Mouse (Mus musculus) left cerebral cortex, postnatal 4 days (tissue): Measurements from ENCODE around the gene Ndrg3. TPM values are rescaled to one million over a fixed set of nuclear protein-coding genes. Genes with fewer than 3 reads are reported as not detected.

Experiments
- DNase-seq: peaks from one replicate; pipeline ENCODE4 v3.0.0-alpha.2; 2022
- intact Hi-C: fragments of 180-260 bp; cut with DNase I; formaldehyde crosslinking; loops from one replicate; pipeline ENCODE4 v1.15.1; 2025
- total RNA-seq, 2 experiments: library from RNA; stranded (reverse); gene quantifications; 2 replicates each; pipeline ENCODE4 v1.2.3; 2021

The Ndrg3 gene
- 100 to 1,000 TPM; 267 to 276 TPM for total RNA-seq

DNA sequence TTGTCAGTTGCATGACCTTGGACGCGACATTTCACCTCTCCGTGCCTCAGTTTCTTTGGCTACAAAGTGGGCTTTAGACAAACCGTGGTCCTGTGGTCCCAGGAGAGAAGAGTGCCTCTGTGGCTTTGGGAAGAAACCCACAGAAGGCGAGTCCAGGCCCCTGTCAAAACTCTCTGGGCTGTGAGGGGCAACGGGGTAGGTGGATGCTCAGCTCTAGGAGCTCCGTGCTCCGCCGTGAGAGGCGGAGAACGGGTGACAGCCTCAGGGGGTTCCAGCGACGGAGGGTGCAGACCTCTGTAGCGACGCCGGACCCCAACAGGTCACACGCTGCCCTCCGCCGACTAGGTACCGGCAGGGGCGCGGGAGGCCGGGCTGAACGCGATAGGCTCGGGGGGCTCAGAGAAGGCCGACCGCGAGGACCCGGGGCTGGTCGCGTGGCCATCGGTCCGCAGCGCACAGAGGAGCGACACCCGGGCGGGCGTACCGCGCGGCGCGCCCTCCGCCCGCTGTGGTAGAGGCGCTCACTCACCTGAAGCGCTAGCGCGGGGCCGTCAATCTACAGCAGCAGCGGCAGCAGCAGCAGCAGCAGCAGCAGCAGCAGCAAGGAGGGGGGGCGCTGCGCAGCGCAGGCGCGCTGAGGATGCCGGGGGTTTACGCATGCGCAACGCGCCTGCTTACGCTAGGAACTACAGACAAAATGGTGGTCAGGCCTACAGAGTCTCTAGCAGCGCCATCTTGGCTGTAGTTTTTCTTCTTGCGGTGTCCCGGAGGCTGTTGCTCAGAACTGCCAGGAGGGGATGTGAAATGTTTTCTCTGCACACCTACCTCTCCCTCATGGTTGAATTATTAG, at the start of gene Ndrg3:
Gene Ndrg3 (minus strand): TSS at position 587 of the 850 bp plus-strand sequence.
- intact Hi-C loops = loop anchor here (2.0 kb wide), 1 partner anchor 87 kb away; no protein-coding TSS in a partner anchor
- peak; percentile 98 for DNase-seq

- DNase-seq = no peak
- intact Hi-C loops = no loop called here
Measured at GRCm38 (mm10) chr2:157041421-157041820, 49.6 kb upstream of the Ndrg3 start.

DNA sequence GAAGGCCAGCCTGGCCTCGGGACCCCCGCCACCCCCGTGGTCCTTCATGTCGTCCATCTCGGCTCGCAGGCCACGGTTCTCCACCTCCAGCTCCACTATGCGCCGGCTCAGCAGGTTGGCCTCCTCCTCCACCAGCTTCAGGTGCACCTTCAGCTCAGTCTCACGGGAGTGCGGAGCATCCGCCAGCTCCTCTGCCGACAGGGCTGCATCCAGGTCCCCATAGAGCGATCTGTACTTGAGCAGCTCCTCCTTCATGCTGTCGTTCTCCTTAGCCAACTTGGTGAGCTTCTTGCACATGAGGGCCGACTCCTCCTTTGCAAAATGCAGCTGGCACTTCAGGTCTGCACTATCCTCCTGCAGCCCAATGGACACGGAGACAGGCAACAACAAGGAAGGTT, 48.8 kb upstream of the Ndrg3 start:
- DNase-seq = no peak
- intact Hi-C loops = no loop called here

DNA sequence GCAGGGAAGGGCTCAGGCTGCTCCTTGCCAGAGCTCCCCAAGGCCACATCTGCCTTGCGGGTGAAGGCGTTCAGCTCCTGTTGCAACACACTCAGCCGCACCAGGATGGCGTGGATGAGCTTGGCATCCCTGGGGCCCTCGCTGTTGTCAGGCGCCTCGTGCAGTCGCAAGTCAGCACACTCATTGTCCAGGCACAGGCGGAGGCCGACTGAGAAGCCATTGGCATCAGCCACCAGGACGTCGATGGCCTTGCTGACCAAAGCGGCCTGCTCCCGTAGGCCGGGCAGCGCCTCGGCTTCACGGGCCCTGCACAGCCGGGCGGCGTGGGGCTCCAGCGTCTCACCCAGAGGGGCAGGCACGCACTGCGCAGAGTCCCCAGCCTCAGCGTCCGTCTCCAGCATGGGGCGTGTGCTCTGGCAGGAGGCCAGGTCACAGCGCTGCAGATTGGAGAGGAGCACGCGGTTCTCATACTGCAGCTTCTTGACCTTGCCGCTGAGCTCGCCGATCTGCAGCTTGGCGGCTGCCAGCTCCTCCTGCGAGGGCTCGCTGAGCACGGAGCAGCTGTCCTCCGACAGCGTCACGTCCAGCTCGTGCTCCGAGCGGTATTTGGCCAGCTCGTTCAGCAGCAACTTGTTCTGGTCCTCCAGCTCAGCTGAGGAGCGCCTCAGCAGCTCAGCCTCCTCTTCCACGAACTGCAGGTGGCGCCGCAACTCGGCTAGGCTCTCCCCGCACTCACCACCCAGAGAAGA, 48.2 kb upstream of the Ndrg3 start:
- peak; percentile 82 for DNase-seq
- intact Hi-C loops = loop anchor here (10.0 kb wide), 1 partner anchor 55 kb away; no protein-coding TSS in a partner anchor

DNA sequence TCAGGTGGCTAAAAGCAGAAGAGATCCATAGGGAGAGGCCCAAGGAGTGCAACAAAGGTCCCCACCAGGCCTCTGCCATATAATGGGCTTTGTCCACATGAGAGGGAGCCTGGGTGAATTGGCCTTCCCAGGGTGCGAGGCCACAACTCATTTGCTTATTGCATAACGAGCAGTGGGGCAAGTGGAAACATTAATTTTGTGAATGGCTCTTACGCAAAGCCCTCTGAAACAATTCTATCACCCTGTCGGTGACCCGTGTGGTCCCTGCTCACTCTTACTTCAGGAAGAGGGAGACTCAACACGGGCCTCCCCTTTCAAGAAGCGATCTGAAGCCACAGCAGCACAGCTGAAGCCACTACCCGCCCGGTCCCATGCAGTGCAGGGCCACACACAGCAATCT, 45.4 kb upstream of the Ndrg3 start:
- no peak for DNase-seq
- intact Hi-C loops = loop anchor here (10.0 kb wide), 1 partner anchor 57 kb away; no protein-coding TSS in a partner anchor

- intact Hi-C loops = loop anchor here (10.0 kb wide), 1 partner anchor 58 kb away; no protein-coding TSS in a partner anchor
- DNase-seq = no peak
Measured at GRCm38 (mm10) chr2:157036400-157036799, 44.5 kb upstream of the Ndrg3 start.

- DNase-seq = no peak
- intact Hi-C loops = loop anchor here (10.0 kb wide), 1 partner anchor 59 kb away; no protein-coding TSS in a partner anchor
Measured at GRCm38 (mm10) chr2:157035371-157035770, 43.5 kb upstream of the Ndrg3 start.

DNA sequence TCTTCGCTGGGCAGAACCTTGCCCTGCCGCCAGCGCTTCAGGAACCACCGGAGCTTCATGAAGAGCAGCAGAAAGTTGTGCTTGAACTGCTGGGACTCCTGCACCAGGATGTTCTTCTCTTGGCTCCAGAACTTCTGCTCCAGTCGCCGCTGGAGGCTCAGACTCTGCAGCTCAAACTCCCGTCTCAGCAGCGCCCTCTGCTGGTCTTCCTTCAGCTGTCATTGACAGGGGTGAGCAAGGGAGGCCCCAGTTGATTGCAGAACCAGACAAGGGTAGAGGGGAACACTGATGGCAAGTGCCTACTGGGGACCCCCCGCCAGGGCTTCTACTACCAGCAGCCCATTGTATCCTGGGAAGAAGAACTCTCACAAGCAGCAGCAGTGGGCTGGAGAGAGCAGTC, 38.9 kb upstream of the Ndrg3 start:
- intact Hi-C loops = loop anchor here (10.0 kb wide), 1 partner anchor 64 kb away; no protein-coding TSS in a partner anchor
- peak; percentile 91 for DNase-seq

DNA sequence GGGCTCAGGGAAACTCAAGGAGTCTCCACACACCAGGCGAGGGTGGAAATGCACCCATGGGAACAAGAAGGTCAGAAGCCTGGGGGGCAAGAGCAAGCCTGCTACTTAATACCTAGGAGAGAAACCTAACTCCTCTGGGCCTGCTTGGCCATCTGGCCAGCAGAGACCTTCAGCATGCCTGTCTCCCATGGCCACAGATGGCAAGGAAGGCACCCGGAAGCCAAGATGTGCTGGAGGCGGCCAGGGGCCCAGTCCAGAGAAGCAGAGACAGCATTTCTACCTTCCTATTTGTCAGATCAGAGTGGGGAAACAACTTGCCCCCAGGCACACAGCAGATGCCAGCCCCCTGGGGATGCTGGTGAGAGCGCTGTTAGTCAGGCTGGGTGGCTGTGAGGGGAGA, 36.4 kb upstream of the Ndrg3 start:
- intact Hi-C loops = no loop called here
- no peak for DNase-seq

DNA sequence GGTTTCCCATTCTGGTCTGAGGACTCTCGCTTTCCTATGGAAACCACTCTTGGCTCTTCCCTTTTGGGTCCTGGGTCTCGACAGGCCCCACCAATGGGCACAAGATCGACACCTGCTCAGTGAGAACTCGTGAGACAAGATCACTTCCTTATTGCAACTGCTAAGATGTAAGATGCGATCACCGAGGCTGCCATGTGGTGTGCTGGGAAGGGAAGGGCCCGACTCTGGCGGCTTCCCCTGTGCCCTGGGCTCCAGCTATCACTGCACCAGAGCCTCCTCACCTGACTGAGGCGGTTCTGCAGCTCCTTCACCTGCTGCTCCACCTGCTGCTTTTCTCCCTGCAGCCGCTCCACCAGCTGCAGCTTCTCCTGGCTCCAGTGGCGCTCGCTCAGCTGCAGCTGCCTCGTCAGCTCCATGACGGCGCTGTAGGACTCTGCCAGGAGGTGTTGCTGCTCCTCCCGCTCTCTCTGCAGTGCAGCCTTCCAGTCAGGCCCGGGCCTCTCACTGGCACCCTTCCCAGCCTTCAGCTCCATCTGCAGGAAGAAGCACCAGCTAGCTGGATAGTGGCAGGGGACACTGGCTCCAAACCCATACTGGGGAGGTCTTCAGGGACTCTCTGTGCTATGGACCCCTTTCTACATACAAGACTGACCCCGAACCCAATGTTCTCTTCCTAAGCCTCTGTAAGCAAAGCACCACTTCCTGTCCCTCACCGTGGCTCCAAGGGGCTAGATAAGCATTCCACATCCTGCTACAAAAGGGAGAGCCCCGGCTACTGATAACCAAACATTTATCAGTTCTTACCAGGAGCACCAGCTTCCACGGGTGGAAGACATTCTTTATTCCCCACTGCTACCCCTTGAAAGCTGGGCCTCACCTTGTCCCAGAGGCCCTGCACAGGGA, 35.5 kb upstream of the Ndrg3 start:
- intact Hi-C loops = no loop called here
- DNase-seq = peak; percentile 77

DNA sequence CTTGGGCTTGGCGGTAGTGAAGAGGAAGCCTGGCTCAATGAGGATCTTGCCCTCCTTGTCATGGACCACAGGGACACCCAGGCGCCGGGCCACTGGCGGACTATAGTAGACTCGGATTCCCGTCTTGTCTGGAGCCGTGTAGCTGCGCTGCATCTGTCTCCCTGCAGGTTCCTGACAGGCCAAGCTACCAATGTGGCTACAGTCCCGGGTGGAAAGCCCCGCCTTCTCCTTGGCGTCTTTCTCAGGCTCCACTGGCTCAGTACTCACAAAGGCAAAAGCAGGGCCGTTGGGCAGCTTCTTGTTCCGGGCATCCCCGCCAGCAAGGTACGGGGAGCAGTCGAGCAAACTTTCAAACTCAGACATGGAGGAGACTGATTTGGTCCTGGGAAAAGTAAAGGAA, 29.3 kb upstream of the Ndrg3 start:
- no peak for DNase-seq
- intact Hi-C loops = no loop called here

DNA sequence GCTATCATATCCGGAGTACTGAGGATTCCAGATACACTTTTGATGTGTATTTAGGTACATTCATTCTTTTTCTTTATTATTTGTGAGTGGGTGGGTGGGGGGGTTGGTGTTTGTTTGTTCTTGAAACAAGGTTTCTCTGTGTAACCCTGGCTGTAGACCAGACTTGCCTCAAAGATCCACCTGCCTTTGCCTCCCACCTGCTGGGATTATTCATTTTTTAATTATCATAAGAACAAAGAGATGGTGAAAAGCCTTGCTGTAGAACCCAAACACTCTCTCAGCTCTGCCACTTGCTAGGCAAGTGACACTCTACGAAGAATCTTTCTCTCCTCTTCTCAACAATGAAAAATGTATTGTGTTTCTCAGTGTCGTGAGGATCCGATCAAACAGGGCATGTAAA, 27.4 kb upstream of the Ndrg3 start:
- intact Hi-C loops = no loop called here
- DNase-seq = no peak

DNA sequence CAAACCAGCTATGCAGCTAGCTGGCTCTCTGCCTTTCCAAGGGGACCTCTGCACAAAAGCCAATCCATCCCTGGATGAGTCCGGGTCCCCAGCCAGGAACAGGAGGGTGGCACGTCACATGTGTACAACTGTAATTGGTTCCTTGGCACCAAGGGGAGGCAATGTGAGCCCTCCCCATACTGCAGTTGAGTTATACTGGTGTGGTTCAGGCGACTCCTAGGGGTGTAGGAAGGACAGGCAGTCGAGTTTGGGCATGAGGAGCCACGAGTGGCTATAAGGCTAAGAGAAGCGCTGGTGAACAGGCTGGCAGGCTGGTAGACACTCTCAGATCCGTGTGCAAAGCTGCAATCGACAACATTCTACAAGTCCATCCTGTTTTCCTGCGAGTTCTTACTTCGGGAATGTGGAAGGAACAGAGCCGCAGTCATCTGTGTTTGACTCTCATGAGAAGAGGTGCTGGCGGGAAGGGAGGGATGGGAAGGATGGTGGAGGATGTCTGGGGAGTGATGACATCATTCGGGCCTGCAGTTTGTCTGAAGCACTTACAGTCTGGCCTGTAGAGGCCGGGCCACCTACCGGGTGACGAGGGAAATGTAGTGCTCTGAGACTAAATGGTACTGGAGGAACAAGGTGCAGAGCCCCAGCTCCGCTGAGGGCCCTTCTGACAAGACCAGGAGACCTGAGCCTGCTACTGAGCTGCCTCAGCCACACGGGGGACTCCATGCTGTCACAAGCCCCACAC, 24.8 kb upstream of the Ndrg3 start:
- DNase-seq = no peak
- intact Hi-C loops = no loop called here

- intact Hi-C loops = no loop called here
- no peak for DNase-seq
Measured at GRCm38 (mm10) chr2:157012341-157012740, 20.5 kb upstream of the Ndrg3 start.

DNA sequence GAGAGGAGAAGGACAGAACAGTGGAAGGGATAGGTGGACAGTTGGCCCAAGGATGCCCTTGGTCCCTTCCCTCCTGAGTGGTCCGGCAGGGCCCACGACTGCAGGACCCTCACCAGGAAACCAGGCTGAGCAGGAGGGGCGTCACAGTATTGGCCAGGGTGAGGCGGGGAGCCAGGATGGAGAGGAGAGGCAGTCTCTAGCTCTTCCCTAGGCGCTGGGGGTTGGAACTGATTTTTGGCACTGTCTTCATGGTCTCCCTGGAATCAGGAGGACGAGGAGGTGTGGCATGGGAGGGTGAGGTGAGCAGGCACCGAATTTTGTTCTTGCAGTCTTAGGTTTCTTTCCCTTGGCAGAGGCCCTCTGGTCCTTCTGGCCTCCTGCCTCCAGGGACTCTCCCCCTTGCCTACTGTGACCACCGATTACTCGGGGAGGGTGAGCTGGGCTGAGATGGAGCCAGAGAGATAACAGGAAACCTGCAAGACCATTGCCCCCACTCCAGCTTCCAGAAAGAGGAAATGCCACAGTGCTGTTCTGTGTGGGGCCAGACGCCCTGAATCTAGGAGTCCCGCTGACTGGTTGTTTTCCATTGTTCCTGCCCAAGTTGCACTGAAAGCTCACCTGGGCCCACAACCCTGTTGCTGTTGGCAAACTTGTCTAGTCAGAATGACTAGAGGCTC, 18.9 kb upstream of the Ndrg3 start:
- intact Hi-C loops = no loop called here
- DNase-seq = peak; percentile 48

DNA sequence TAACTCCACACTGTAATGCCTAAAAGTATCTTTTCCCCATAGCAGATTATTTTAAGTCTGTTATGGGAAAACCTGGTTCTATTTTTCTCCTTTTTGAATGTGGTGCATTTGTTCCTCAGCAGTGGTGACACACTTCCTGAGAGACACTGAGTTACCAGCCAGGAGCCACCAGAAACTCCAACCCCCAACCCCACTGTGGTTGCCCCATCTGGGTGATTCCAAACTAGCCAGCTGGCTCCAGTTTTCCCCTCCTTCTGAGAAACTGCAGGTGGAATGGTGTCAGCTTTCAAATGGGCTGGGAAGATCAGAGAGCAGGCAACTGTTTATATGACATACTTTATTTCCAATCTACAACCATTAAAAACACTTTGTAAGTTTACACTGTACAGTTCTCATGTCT, 18.3 kb upstream of the Ndrg3 start:
- intact Hi-C loops = no loop called here
- DNase-seq = peak; percentile 50

- intact Hi-C loops = no loop called here
Measured at GRCm38 (mm10) chr2:157008509-157008908, 16.7 kb upstream of the Ndrg3 start.

GRCm38 (mm10) chr2:157007234-157007596, 15.4 kb upstream of the Ndrg3 start:
- intact Hi-C loops = no loop called here

More at GRCm38 (mm10) chr2:157008509-157008908, 16.7 kb upstream of the Ndrg3 start:
- DNase-seq = no peak

DNA sequence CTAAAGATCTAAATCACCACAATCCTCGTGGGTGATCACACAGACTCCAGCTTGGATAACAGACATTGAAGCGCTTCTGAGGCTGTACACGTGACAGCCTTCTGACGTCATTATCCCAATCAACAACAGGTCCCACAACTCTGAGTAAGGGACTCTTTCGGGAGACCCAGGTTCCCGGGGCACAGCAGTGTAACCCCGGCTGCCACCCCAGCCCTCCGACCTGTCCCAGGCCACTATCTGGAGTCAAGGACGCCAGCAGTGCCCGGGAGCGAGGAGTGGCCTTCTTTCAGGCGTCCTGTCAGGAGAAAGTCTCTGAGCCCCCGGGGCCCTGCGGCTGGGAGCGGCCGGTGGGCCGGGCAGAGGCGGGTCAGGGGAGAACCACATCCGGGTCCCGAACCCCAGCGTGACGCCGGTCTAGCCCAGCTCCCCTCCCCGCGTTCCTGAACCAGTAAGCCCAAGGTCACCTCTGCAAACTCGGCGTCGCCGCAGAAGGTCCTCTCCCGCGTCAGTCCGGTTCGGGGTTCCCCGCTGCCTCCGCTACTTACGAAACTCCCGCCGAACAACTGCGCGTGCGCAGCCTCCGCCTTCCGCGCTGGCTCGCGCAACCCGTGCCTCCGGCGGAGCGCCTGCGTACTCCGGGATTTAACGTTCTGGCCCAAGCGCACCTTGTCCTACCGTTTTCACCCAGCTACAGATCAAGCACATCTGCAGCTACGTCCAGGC, 14.8 kb upstream of the Ndrg3 start, which contains the start of gene Dsn1:
Gene Dsn1 (minus strand): TSS at position 644 of the 723 bp plus-strand sequence.
- intact Hi-C loops = no loop called here
- DNase-seq = peak; percentile 90

More at GRCm38 (mm10) chr2:157007234-157007596, 15.4 kb upstream of the Ndrg3 start:
- no peak for DNase-seq
